In genomic region chr5:88915082-88915481, GRCm38 (mm10) we compare ENCODE assay signal across 5 mouse cellular contexts.
"Had no signal": no experiment of that assay in that cellular context is flagged by ENCODE, and none has a peak within 500 bp of the region (broad histone marks: within the 10 kb centered on the region; RNA-seq: fewer than 3 reads in every experiment).

No protein-coding gene starts in this region.

- DNase-seq: kidney, adult 9 months; kidney, postnatal 36 days; layer of hippocampus, adult 9-11 months; lung, adult 18-20 months; thymus, postnatal 4 days had no signal
